Mouse (Mus musculus) right cerebral cortex, postnatal 14 days (tissue): ENCODE measurements around the gene Mospd2.
A peak's percentile ranks its signal among the peaks of the same experiment; 100 is the strongest.

Experiments used
- DNase-seq: peaks from one replicate; pipeline ENCODE4 v3.0.0; 2022

Gene Mospd2

GRCm38 (mm10) chrX:164980193-164980775 is at the start of gene Mospd2, which contains the start of gene Fancb:
Mospd2 (minus strand) TSS chrX:164980375.
Fancb (plus strand) TSS chrX:164980592.
- DNase-seq, result peak; percentile 69

GRCm38 (mm10) chrX:165004779-165005324 is 24.7 kb upstream of the Mospd2 start, which contains the start of gene Gm17604:
Gm17604 (minus strand) TSS chrX:165004829.
- DNase-seq, result no peak

- no peak for DNase-seq
These were observed 23.0 kb upstream of the Mospd2 start for GRCm38 (mm10) chrX:165003141-165003540.

GRCm38 (mm10) chrX:164978866-164979265 is 1.3 kb downstream of the Mospd2 start:
- DNase-seq, result no peak

- DNase-seq, result no peak
These were observed 9.0 kb downstream of the Mospd2 start for GRCm38 (mm10) chrX:164971206-164971605.

- no peak for DNase-seq
These were observed 14.3 kb downstream of the Mospd2 start for GRCm38 (mm10) chrX:164965750-164966448.

GRCm38 (mm10) chrX:164952601-164953375 is 27.4 kb downstream of the Mospd2 start:
- no peak for DNase-seq

GRCm38 (mm10) chrX:164951858-164952576 is 28.2 kb downstream of the Mospd2 start:
- DNase-seq, result no peak

GRCm38 (mm10) chrX:164941540-164941939 is 38.6 kb downstream of the Mospd2 start:
- no peak for DNase-seq

- no peak for DNase-seq
These were observed 67.2 kb downstream of the Mospd2 start for GRCm38 (mm10) chrX:164912993-164913392.

GRCm38 (mm10) chrX:164912186-164912585 is 68.0 kb downstream of the Mospd2 start:
- DNase-seq, result no peak

- DNase-seq, result no peak
These were observed 78.3 kb downstream of the Mospd2 start for GRCm38 (mm10) chrX:164901847-164902246.

- no peak for DNase-seq
These were observed 80.4 kb downstream of the Mospd2 start for GRCm38 (mm10) chrX:164899805-164900204.

- DNase-seq, result no peak
These were observed 93.9 kb downstream of the Mospd2 start for GRCm38 (mm10) chrX:164886260-164886659.
